Mouse (Mus musculus) E14TG2a.4 (cell line): Measurements from ENCODE around the gene Tiam1.

ENCODE experiments used
- CTCF ChIP-seq: conservative IDR thresholded peaks from 2 replicates; pipeline ENCODE4 v1.5.1; 2014; ENCODE audit warnings: low read length
- NANOG ChIP-seq: IDR thresholded peaks from 2 replicates; pipeline ENCODE4 v1.6.1; 2014; ENCODE audit warnings: borderline replicate concordance, low read length, mixed read lengths

- no peak for TF ChIP-seq CTCF
- TF ChIP-seq NANOG = no peak
These were observed 209.6 kb downstream of the Tiam1 start for GRCm38 (mm10) chr16:89933976-89934375.
